Mouse (Mus musculus) erythroblast, embryonic 14.5 days (primary cell): ENCODE measurements around the gene Pawr.

ENCODE experiments used
- GATA1 ChIP-seq: IDR thresholded peaks from 2 replicates; pipeline ENCODE4 v1.6.1; 2012; ENCODE audit warnings: low read length, inconsistent platforms, mixed read lengths
- TAL1 ChIP-seq: IDR thresholded peaks from 3 replicates; pipeline ENCODE4 v1.6.1; 2012; ENCODE audit warnings: low read length, inconsistent platforms, mixed read lengths

DNA sequence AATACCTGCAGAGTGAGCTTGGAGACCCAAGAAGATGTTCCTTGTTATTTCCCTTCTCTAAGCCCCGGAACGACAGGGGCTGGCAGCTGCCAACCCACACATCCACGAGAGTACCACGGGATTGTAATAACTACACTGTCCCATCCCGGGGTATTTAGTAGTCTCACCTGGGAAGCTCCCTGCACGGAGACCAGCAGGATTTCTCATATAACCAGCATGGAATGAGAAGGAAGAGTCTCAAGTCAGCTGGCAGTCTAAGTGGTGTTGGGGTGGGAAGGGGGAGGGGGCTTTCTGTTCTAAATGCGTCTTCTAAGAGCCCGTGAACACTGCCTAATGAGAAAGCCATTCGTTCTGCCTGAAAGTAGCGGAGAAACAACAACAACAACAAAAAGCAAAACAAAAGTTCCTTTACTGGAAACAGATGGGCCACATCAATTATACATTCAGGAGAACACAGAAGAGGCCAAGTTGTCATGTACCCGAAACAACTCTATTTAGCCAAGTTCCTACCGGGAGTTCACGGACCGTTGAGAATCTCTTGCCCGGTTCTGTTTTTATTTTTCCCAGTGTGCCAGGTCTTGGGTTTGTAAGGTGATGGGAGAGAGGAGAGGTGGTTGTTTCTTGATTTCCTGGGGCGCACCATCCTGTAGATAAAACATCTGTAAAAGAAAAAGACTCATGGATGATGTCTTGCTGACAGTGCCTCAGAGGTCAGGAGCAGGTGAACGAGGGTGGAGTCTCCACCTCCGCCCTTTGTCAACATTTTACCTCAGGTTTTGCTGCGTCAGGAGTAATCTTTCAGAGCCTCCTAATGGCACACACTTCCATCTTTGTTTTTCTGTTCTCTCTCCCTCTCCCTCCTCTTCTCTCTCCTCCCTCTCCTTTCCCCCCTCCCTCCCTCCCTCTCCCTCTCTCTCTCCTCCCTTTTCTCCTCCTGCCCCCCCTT is 112.3 kb downstream of the Pawr start:
- TF ChIP-seq TAL1 (no peak), GATA1 (no peak)
